Mouse (Mus musculus): ENCODE measurements around the gene Litaf.

The Litaf gene

DNA sequence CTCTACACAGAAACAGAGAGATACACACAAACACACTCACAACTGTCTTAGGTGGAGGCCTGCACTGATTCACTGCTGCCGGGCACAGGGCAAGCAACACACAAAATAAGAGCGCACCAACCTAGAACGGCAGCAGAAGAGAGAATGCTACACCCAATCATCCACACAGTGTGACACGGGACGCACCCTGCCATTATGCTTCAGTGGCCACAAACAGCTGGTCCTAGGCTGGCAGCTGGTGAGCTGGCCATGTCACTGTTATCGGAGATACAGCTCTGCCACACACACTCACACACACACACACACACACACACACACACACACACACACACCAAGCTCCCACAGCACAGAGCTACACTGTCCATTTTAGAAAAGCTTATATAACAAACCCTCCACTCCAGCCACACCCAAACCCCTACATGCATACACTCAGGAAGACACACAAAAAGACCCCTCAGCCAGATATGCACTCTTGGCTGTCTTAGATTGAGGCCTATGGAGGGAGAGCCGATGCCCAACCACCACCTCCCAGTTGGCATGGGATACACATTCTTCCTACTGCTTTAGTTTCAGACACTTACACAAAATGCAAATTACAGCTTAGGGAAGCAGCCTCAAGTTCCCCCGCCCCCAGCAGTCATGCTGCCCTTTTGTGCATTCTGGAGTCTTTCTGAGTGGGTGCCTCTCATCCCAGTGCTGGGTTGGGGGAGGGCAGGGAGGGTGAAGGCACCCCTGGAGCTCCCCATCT, 108.8 kb downstream of the Litaf start:
- DNase-seq (ENCODE audit: low spot score), result no peak

GRCm38 (mm10) chr16:10955078-10955477, 110.9 kb downstream of the Litaf start:
- DNase-seq (ENCODE audit: low spot score), result no peak

GRCm38 (mm10) chr16:10952881-10953280, 113.1 kb downstream of the Litaf start:
- DNase-seq (ENCODE audit: low spot score), result no peak

DNA sequence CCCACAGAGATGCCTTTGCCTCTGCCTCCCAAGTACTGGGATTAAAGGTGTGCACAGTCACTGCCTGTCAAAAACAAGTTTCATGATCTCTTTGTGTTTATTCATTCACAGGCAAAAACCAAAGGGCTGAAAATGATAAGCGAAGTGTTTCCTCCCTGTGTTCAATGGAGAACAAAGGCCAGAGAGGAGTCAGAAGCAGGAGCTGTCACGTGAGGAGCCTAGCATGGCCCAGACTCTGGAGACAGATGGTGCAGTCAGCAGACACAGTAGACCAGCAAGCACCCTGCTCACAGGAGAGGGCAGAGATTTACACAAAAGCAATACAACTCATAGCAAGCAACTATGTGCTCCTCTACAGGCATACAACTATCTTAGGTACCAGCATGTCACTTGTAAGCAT, 113.9 kb downstream of the Litaf start:
- DNase-seq (ENCODE audit: low spot score), result no peak

- no peak for DNase-seq (ENCODE audit: low spot score)
Measured at GRCm38 (mm10) chr16:10951581-10951980, 114.4 kb downstream of the Litaf start.

DNA sequence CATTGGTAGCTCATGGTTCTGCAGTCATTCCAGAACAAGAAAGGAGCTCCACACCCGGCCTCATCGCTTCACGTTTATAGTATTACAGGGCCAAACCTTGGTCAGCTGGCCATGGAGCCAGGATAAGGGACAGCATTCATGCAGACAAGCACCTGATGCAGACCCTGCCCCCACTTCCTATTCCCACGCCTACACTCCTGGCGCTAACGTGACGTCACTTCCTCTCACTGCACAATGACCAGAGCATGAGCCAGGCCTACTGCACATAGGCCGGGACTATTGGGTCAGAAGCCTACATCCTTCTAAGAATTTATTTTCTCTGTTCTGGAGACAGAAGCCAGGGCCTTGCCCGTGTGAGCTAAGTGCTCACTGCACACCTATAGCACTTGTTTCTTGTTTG, 115.4 kb downstream of the Litaf start:
- no peak for DNase-seq (ENCODE audit: low spot score)

GRCm38 (mm10) chr16:10947724-10948123, 118.2 kb downstream of the Litaf start:
- no peak for DNase-seq (ENCODE audit: low spot score)

DNA sequence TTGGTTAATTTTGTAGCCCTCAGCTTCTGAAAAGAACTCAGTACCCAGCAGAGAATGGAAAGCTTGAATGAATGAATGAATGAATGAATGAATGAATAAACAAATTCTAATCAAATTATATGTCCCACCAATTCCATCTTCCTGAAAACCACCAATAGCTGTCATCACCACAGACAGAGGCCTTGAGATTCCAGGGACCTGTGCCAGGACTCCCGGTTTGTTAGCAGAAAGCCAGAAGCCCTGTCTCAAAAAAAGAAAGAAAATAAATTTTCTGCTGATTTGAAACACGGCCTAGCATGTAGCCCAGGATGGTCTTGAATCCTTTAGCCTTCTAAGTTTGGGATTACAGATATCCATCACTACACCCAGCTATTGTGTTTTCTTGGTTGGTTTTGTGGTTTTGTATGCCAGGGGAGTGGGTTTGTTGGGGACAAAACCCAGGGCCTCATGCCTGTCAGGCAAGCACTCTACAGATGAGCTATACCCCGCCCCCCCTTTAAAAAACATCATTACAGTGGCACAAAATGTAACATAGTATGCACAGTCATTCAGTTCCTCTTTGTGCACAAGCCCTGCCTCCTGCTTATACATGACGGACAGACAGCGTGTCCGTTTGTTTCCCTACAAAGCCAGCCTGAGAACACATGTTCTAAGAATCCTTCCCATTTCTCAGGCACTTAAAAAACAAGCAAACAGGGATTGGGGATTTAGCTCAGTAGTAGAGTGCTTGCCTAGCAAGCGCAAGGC, 120.4 kb downstream of the Litaf start:
- no peak for DNase-seq (ENCODE audit: low spot score)

DNA sequence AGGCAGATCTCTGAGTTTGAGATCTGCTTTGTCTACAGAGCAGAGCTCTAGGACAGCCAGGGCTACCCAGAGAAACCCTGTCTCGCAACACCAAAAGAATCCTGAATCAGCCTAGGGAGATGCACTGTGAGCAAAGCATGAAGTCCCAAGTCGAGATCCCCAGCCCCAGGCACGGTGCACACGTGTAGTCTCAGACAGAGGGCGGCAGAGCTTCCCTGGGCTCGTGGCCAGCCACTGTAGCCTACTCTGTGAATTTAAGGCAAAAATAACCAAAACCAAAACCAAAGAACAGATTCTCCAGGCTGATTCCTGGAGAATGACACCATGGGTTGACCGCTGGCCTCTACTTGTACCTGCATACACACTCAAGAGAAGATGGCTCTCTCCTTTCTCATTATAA, 121.4 kb downstream of the Litaf start:
- no peak for DNase-seq (ENCODE audit: low spot score)

DNA sequence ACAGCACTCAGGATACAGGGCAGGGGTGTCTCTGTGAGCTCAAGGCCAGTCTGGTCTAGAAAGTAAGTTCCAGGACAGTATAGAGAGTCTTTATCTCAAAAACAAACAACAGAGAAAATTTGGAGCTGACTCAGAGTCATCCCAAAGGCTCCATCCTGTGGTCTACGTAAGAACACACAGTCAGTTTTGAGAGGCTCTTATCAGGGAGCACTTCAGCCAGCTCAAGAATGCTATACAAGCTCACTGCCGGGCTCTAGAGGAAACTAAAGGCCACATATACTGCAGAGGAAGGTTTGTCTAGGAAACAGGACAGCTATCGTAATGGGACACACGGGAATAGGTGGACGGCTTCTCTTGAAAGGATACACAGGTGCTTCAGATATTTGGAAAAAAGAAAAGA, 122.7 kb downstream of the Litaf start:
- DNase-seq (ENCODE audit: low spot score), result no peak

DNA sequence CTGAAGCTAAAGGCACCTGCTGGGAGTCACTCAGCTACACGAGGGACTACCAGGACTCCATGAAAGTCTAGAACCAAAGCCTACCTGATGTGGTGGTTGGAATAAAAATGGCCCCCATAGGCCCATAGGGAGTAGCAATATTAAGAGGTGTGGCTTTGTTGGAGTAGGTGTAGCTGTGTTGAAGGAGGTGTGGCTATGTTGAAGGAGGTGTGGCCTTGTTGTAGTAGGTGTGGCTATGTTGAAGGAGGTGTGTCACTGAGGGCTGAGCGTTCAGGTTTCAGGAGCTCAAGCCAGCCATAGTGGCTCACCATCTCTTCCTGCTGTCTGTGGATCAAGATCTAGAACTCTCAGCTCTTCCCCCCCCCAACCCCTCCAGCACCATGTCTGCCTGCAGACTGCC, 125.3 kb downstream of the Litaf start:
- DNase-seq (ENCODE audit: low spot score), result no peak

- DNase-seq (ENCODE audit: low spot score), result no peak
Measured at GRCm38 (mm10) chr16:10939932-10940331, 126.0 kb downstream of the Litaf start.

- no peak for DNase-seq (ENCODE audit: low spot score)
Measured at GRCm38 (mm10) chr16:10937497-10937896, 128.5 kb downstream of the Litaf start.

DNA sequence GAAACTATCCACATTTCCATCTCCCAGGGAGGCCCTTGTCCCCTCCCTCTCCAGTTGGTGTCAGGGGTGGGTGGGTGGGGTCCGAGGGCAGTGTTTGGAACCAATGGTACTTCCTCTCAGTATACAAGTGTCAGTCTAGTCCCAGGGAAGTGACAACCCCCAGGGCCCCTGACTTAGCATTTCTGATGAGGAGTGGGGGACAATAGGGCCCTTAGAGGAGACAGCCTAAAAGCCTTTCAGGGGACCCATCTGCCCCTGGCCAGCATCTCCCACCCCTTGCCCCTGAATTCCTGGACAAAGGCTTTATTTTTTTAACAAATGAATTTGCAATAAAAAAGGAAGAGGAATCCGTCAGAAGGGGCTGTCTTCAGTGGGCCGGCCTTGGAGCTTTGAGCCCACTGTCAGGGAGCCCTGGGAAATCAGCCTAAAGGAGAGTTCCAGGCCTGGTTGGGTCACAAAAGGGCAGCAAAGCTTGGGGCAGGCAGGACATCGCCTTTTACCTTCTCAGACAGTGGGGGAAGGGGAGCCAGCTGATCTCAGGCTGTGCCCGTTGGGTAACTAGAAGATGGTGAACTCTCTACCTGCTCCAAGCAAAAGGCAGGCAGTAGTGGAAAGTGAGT, 129.1 kb downstream of the Litaf start:
- DNase-seq (ENCODE audit: low spot score), result no peak

DNA sequence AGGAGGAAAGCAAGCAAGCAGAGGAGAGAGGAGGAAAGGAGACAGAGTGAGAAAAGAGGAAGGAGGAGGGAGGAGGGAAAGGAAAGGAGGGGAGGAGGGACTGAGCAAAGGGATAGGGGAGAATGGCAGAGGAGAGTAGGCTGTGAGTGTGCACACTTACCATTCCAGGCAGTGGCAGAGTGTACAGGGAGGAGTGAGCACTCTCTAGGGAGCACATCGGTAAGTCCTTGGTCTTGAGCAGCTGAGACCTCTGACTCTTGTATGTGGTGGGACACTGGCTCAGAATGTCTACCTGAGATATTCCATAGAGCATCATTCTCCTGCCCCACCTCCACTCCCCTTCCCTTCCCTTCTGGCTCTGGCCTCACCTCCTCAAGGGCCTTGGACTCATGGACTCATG, 131.9 kb downstream of the Litaf start:
- no peak for DNase-seq (ENCODE audit: low spot score)

DNA sequence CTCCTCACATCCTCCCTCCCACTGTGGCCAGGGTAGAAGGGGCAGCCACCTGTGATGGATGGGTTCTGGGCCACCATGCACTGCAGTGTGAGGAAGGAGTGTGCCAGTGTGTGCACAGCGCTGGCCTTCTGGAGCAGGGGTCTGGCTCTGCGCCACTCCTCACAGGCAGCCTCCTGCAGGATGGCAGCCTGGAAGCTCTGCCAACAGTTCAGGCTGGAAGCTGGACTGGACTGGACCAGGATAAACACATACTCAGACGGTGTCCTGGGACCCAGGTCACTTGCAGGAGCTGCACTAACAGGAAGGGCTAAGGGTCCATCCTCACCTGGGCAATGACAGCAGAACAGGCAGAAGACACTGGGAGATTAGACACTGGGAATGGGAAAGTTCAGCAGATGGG, 132.6 kb downstream of the Litaf start:
- no peak for DNase-seq (ENCODE audit: low spot score)

DNA sequence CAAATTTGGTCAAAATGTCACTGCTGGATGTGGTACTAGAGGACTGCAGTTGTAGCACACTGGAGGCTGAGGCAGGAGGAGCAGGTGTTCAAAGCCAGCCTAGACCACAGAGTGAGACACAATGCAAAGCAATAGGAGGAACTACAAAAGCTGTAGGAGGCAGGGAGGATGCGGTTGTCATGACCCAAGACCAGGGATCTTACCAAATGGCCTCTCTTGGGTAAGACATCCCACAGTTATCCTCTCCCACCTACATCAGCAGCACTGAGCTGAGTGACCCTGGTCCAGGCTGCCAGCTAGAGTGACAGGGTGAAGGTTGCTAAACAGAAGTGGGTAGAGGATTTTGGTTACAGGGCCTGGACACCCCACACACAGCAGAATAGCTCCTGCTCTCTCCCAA, 138.9 kb downstream of the Litaf start:
- no peak for DNase-seq (ENCODE audit: low spot score)

DNA sequence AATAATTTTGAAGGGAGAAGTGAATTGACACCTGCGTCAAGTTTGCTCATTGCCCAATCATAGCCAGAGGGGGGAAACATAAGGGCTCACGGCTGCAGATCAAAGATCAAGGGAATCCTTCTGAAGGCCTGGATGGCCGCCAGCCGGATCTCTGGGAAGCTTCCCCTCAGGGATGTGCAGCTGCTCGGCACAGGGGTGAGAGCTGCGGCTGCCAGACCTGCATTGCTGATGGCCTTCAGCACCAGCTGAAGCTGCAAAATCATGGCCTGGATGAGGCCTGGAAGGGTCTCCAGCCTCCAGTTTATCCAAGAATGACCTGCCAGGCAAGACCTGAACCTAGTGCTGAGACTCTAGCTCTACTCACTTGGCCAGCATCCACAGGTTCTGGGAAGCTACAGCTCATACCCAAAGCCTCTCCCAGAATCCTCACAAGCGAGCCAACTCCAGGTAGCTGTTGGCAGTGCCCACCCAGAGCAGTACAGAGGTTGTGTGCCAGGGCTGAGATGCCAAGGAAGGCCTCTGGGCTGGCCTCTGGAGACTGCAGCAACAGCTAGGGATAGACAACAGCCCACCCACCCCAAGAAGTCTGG, 140.3 kb downstream of the Litaf start:
- DNase-seq (ENCODE audit: low spot score), result no peak

- DNase-seq (ENCODE audit: low spot score), result no peak
Measured at GRCm38 (mm10) chr16:10923561-10923960, 142.4 kb downstream of the Litaf start.

DNA sequence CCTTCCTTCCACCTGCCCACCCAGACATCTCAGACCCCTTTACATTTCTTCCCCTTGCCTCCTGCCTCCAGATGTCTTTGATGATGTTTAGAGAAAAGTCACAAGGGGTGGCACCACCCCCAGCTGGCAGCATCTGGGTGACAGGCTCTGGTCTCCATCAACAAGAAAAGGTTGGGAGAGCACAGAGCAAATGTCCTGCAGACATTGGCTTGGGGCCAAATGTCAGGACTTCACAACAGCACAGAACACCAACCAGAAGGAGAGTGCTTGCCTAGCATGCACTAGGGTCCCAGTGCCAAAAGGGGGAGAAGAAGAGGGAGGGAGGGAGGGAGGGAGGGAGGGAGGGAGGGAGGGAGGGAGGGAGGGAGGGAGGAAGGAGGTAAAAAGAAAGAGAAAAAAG, 146.1 kb downstream of the Litaf start:
- no peak for DNase-seq (ENCODE audit: low spot score)

- DNase-seq (ENCODE audit: low spot score), result no peak
Measured at GRCm38 (mm10) chr16:10916271-10916670, 149.7 kb downstream of the Litaf start.

GRCm38 (mm10) chr16:10915066-10915465, 150.9 kb downstream of the Litaf start:
- DNase-seq (ENCODE audit: low spot score), result no peak

DNA sequence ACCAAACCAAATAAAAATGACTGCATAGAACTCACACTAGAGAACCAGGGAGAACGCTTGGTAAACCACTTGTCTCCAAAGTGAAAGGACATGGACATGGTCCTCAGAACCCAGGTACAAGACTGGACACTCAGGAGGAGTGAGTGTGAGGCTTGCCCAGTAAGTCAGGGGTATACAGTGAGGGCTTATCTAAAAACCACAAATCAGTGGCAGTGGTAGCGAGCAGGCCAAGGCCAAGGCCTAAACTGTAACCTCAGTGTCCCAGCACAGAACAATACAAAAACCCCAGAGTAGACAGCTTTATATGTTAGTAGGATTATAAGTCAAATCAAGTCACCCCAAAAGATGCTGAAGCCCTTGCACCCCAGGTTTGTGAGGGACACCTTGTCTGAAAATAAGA, 154.9 kb downstream of the Litaf start:
- no peak for DNase-seq (ENCODE audit: low spot score)

Data from spleen, adult 12 weeks (tissue).